Mouse (Mus musculus): Measurements from ENCODE around the gene Tcp1. TPM values are rescaled to one million over a fixed set of nuclear protein-coding genes. Genes with fewer than 3 reads are reported as not detected.
"Not testable (repeated sequence)": the region's sequence is repeated elsewhere in the genome, so short reads cannot be mapped to it uniquely, and the experiment has no call there.

Tcp1 gene
- polyA plus RNA-seq, 1 experiment from 2014 or later, result 410 TPM

- Histone ChIP-seq H3K4me3 (replicated peaks; ENCODE audit: low read length) (no peak overlapping the region), H3K9ac (replicated peaks; ENCODE audit: low read depth, low read length) (no peak overlapping the region), H3K27me3 (replicated peaks; ENCODE audit: control insufficient read depth, insufficient read depth, low read length) (no peaks in the 10 kb centered on the region), H3K4me2 (ENCODE audit: low read length) (no peak overlapping the region), H3K4me1 (replicated peaks; ENCODE audit: control insufficient read depth, insufficient read depth, low read length) (peaks cover 7% of the 10 kb centered on the region), H3K27ac (ENCODE audit: low read length) (no peak overlapping the region), H3K36me3 (ENCODE audit: control insufficient read depth, insufficient read depth) (no peaks in the 10 kb centered on the region), H3K9me3 (ENCODE audit: control insufficient read depth, low read length) (no peaks in the 10 kb centered on the region)
- ATAC-seq, result no peak
- WGBS, result 77% methylated on average over 15 of the region's 15 CpGs
Observed at GRCm38 (mm10) chr17:12887021-12887775, 28.3 kb upstream of the Tcp1 start.

GRCm38 (mm10) chr17:12891054-12891453, 24.4 kb upstream of the Tcp1 start:
- ATAC-seq, result no peak
- Histone ChIP-seq H3K4me2 (ENCODE audit: low read length) (no peak overlapping the region), H3K36me3 (ENCODE audit: control insufficient read depth, insufficient read depth) (no peaks in the 10 kb centered on the region), H3K27me3 (replicated peaks; ENCODE audit: control insufficient read depth, insufficient read depth, low read length) (no peaks in the 10 kb centered on the region), H3K4me1 (replicated peaks; ENCODE audit: control insufficient read depth, insufficient read depth, low read length) (peaks cover 7% of the 10 kb centered on the region), H3K9me3 (ENCODE audit: control insufficient read depth, low read length) (no peaks in the 10 kb centered on the region), H3K9ac (replicated peaks; ENCODE audit: low read depth, low read length) (no peak overlapping the region), H3K4me3 (replicated peaks; ENCODE audit: low read length) (no peak overlapping the region), H3K27ac (ENCODE audit: low read length) (no peak overlapping the region)
- 69% methylated on average over 4 of the region's 4 CpGs for WGBS

- no peak overlapping the region for H3K9ac ChIP-seq (replicated peaks; ENCODE audit: low read depth, low read length)
- peaks cover 7% of the 10 kb centered on the region for H3K4me1 ChIP-seq (replicated peaks; ENCODE audit: control insufficient read depth, insufficient read depth, low read length)
- no peak overlapping the region for H3K27ac ChIP-seq (ENCODE audit: low read length)
- H3K9me3 ChIP-seq (ENCODE audit: control insufficient read depth, low read length), result no peaks in the 10 kb centered on the region
- ATAC-seq, result no peak
- H3K4me3 ChIP-seq (replicated peaks; ENCODE audit: low read length), result no peak overlapping the region
- no peaks in the 10 kb centered on the region for H3K27me3 ChIP-seq (replicated peaks; ENCODE audit: control insufficient read depth, insufficient read depth, low read length)
- no peak overlapping the region for H3K4me2 ChIP-seq (ENCODE audit: low read length)
- whole genome bisulfite sequencing, result 91% methylated on average over 9 of the region's 9 CpGs
- no peaks in the 10 kb centered on the region for H3K36me3 ChIP-seq (ENCODE audit: control insufficient read depth, insufficient read depth)
Observed at GRCm38 (mm10) chr17:12892033-12892432, 23.5 kb upstream of the Tcp1 start.

GRCm38 (mm10) chr17:12897674-12898073, 17.8 kb upstream of the Tcp1 start:
- peaks cover 2% of the 10 kb centered on the region; the same call in 1 of the 2 replicates for H3K4me1 ChIP-seq (replicated peaks; ENCODE audit: control insufficient read depth, insufficient read depth, low read length)
- 78% methylated on average over 5 of the region's 5 CpGs for WGBS
- peak overlapping the region; percentile 65 for H3K27ac ChIP-seq (ENCODE audit: low read length)
- no peaks in the 10 kb centered on the region for H3K36me3 ChIP-seq (ENCODE audit: control insufficient read depth, insufficient read depth)
- H3K4me2 ChIP-seq (ENCODE audit: low read length), result no peak overlapping the region
- no peak overlapping the region for H3K9ac ChIP-seq (replicated peaks; ENCODE audit: low read depth, low read length)
- H3K27me3 ChIP-seq (replicated peaks; ENCODE audit: control insufficient read depth, insufficient read depth, low read length), result no peaks in the 10 kb centered on the region
- peak; percentile 69 for ATAC-seq
- H3K4me3 ChIP-seq (replicated peaks; ENCODE audit: low read length), result no peak overlapping the region
- no peaks in the 10 kb centered on the region for H3K9me3 ChIP-seq (ENCODE audit: control insufficient read depth, low read length)

- H3K4me2 ChIP-seq (ENCODE audit: low read length); H3K27me3 ChIP-seq (replicated peaks; ENCODE audit: control insufficient read depth, insufficient read depth, low read length); H3K9ac ChIP-seq (replicated peaks; ENCODE audit: low read depth, low read length); H3K36me3 ChIP-seq (ENCODE audit: control insufficient read depth, insufficient read depth); H3K4me3 ChIP-seq (replicated peaks; ENCODE audit: low read length); H3K9me3 ChIP-seq (ENCODE audit: control insufficient read depth, low read length): not testable (repeated sequence)
- peak; percentile 69 for ATAC-seq
- 32% methylated on average over 2 of the region's 2 CpGs for WGBS
- Histone ChIP-seq H3K4me1 (replicated peaks; ENCODE audit: control insufficient read depth, insufficient read depth, low read length) (peaks cover 10% of the 10 kb centered on the region), H3K27ac (ENCODE audit: low read length) (peak overlapping the region; percentile 86)
Observed at GRCm38 (mm10) chr17:12898607-12899006, 16.9 kb upstream of the Tcp1 start.

GRCm38 (mm10) chr17:12902291-12902690, 13.2 kb upstream of the Tcp1 start:
- no peaks in the 10 kb centered on the region for H3K27me3 ChIP-seq (replicated peaks; ENCODE audit: control insufficient read depth, insufficient read depth, low read length)
- no peaks in the 10 kb centered on the region for H3K36me3 ChIP-seq (ENCODE audit: control insufficient read depth, insufficient read depth)
- no peak overlapping the region for H3K4me3 ChIP-seq (replicated peaks; ENCODE audit: low read length)
- no peak overlapping the region for H3K4me2 ChIP-seq (ENCODE audit: low read length)
- no peaks in the 10 kb centered on the region for H3K9me3 ChIP-seq (ENCODE audit: control insufficient read depth, low read length)
- no peak for ATAC-seq
- H3K27ac ChIP-seq (ENCODE audit: low read length), result no peak overlapping the region
- H3K4me1 ChIP-seq (replicated peaks; ENCODE audit: control insufficient read depth, insufficient read depth, low read length), result peaks cover 15% of the 10 kb centered on the region
- 93% methylated on average over 6 of the region's 6 CpGs for WGBS
- H3K9ac ChIP-seq (replicated peaks; ENCODE audit: low read depth, low read length), result no peak overlapping the region

GRCm38 (mm10) chr17:12903372-12904333, 11.8 kb upstream of the Tcp1 start:
- Histone ChIP-seq H3K4me3 (replicated peaks; ENCODE audit: low read length) (no peak overlapping the region), H3K9me3 (ENCODE audit: control insufficient read depth, low read length) (no peaks in the 10 kb centered on the region), H3K9ac (replicated peaks; ENCODE audit: low read depth, low read length) (no peak overlapping the region), H3K27me3 (replicated peaks; ENCODE audit: control insufficient read depth, insufficient read depth, low read length) (no peaks in the 10 kb centered on the region), H3K27ac (ENCODE audit: low read length) (peak overlapping the region; percentile 65), H3K36me3 (ENCODE audit: control insufficient read depth, insufficient read depth) (no peaks in the 10 kb centered on the region), H3K4me2 (ENCODE audit: low read length) (no peak overlapping the region), H3K4me1 (replicated peaks; ENCODE audit: control insufficient read depth, insufficient read depth, low read length) (peaks cover 13% of the 10 kb centered on the region)
- WGBS, result 5% methylated on average over 11 of the region's 12 CpGs
- ATAC-seq, result peak; percentile 39

- no peaks in the 10 kb centered on the region for H3K27me3 ChIP-seq (replicated peaks; ENCODE audit: control insufficient read depth, insufficient read depth, low read length)
- WGBS, result 57% methylated on average over 1 of the region's 1 CpGs
- H3K4me1 ChIP-seq (replicated peaks; ENCODE audit: control insufficient read depth, insufficient read depth, low read length), result peaks cover 13% of the 10 kb centered on the region
- no peak overlapping the region for H3K9ac ChIP-seq (replicated peaks; ENCODE audit: low read depth, low read length)
- no peak overlapping the region for H3K4me2 ChIP-seq (ENCODE audit: low read length)
- H3K36me3 ChIP-seq (ENCODE audit: control insufficient read depth, insufficient read depth), result no peaks in the 10 kb centered on the region
- no peaks in the 10 kb centered on the region for H3K9me3 ChIP-seq (ENCODE audit: control insufficient read depth, low read length)
- no peak overlapping the region for H3K27ac ChIP-seq (ENCODE audit: low read length)
- no peak for ATAC-seq
- H3K4me3 ChIP-seq (replicated peaks; ENCODE audit: low read length), result no peak overlapping the region
Observed at GRCm38 (mm10) chr17:12904349-12904748, 11.2 kb upstream of the Tcp1 start.

- Histone ChIP-seq H3K36me3 (ENCODE audit: control insufficient read depth, insufficient read depth) (peaks cover 3% of the 10 kb centered on the region; the same call in 1 of the 2 replicates), H3K9me3 (ENCODE audit: control insufficient read depth, low read length) (no peaks in the 10 kb centered on the region)
Observed at GRCm38 (mm10) chr17:12905810-12906209, 9.7 kb upstream of the Tcp1 start.

More at GRCm38 (mm10) chr17:12905810-12906209, 9.7 kb upstream of the Tcp1 start:
- Histone ChIP-seq H3K4me3 (replicated peaks; ENCODE audit: low read length) (no peak overlapping the region), H3K27me3 (replicated peaks; ENCODE audit: control insufficient read depth, insufficient read depth, low read length) (no peaks in the 10 kb centered on the region), H3K4me2 (ENCODE audit: low read length) (no peak overlapping the region), H3K27ac (ENCODE audit: low read length) (no peak overlapping the region), H3K4me1 (replicated peaks; ENCODE audit: control insufficient read depth, insufficient read depth, low read length) (peaks cover 13% of the 10 kb centered on the region), H3K9ac (replicated peaks; ENCODE audit: low read depth, low read length) (no peak overlapping the region)
- no peak for ATAC-seq
- WGBS, result 89% methylated on average over 4 of the region's 4 CpGs
